Mouse (Mus musculus): ENCODE data around the gene Prim2. TPM values are rescaled to one million over a fixed set of nuclear protein-coding genes. Genes with fewer than 3 reads are reported as not detected.

Gene Prim2
- polyA plus RNA-seq, 2 experiments, result 32.5 to 34.1 TPM

DNA sequence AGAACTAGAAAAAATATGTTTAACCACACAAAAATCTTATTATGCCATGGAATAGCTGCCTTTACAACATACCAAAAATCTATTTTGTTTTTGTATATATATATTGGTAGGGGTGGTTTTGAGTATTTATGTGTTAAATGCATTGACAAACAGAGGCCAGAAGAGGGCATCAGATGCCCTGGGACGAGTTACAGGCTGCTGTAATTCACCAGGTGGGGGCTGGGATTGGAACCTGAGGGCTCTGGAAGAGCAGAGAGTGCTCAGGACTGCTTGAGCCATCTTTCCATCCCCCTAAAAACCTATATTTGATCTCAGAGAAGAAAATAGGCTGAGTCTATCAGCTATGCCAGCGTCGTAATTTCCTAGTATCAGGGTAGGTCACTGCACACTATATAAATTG lies 2.9 kb upstream of the Prim2 start:
- peak; percentile 73 for DNase-seq (ENCODE audit: low spot score)
- no peak overlapping the region for H3K4me2 ChIP-seq (replicated peaks; ENCODE audit: low read depth, low read length, severe bottlenecking)
- no peak overlapping the region for H3K4me3 ChIP-seq (replicated peaks; ENCODE audit: low read length)
- H3K36me3 ChIP-seq (ENCODE audit: control insufficient read depth, insufficient read depth, low read length), result peaks cover 4% of the 10 kb centered on the region; the same call in 1 of the 2 replicates
- H3K9me3 ChIP-seq (ENCODE audit: control insufficient read depth, low read length), result no peaks in the 10 kb centered on the region
- TF ChIP-seq POLR2A (IDR thresholded peaks at IDR 0.05; ENCODE audit: borderline replicate concordance, extremely low read depth, insufficient read depth, insufficient read length), result no peak
- no peak for ATAC-seq (ENCODE audit: low FRiP score, low read depth)
- H3K4me1 ChIP-seq (ENCODE audit: control insufficient read depth, insufficient read depth, low read length), result peaks cover 4% of the 10 kb centered on the region; the same call in 1 of the 2 replicates
- no peaks in the 10 kb centered on the region for H3K27me3 ChIP-seq (ENCODE audit: control insufficient read depth, insufficient read depth, low read length)
- no peak overlapping the region for H3K27ac ChIP-seq (replicated peaks; ENCODE audit: low read depth, low read length)
- 31% methylated on average over 3 of the region's 3 CpGs for WGBS
- H3K9ac ChIP-seq (ENCODE audit: low read depth, low read length, severe bottlenecking), result no peak overlapping the region

- H3K4me1 ChIP-seq (ENCODE audit: control insufficient read depth, insufficient read depth, low read length), result peaks cover 4% of the 10 kb centered on the region; the same call in 1 of the 2 replicates
- H3K9ac ChIP-seq (ENCODE audit: low read depth, low read length, severe bottlenecking), result no peak overlapping the region
- no peak overlapping the region for H3K4me2 ChIP-seq (replicated peaks; ENCODE audit: low read depth, low read length, severe bottlenecking)
- no peak for TF ChIP-seq POLR2A (IDR thresholded peaks at IDR 0.05; ENCODE audit: borderline replicate concordance, extremely low read depth, insufficient read depth, insufficient read length)
- H3K27ac ChIP-seq (replicated peaks; ENCODE audit: low read depth, low read length), result no peak overlapping the region
- 67% methylated on average over 3 of the region's 3 CpGs for WGBS
- no peaks in the 10 kb centered on the region for H3K27me3 ChIP-seq (ENCODE audit: control insufficient read depth, insufficient read depth, low read length)
- H3K4me3 ChIP-seq (replicated peaks; ENCODE audit: low read length), result no peak overlapping the region
- ATAC-seq (ENCODE audit: low FRiP score, low read depth), result no peak
- peaks cover 4% of the 10 kb centered on the region; the same call in 1 of the 2 replicates for H3K36me3 ChIP-seq (ENCODE audit: control insufficient read depth, insufficient read depth, low read length)
- H3K9me3 ChIP-seq (ENCODE audit: control insufficient read depth, low read length), result no peaks in the 10 kb centered on the region
- DNase-seq (ENCODE audit: low spot score), result no peak
Observed at GRCm38 (mm10) chr1:33672083-33672482, 2.5 kb upstream of the Prim2 start.

- no peak overlapping the region for H3K4me2 ChIP-seq (replicated peaks; ENCODE audit: low read depth, low read length, severe bottlenecking)
- H3K27me3 ChIP-seq (ENCODE audit: control insufficient read depth, insufficient read depth, low read length), result no peaks in the 10 kb centered on the region
- H3K9me3 ChIP-seq (ENCODE audit: control insufficient read depth, low read length), result no peaks in the 10 kb centered on the region
- no peak for TF ChIP-seq POLR2A (IDR thresholded peaks at IDR 0.05; ENCODE audit: borderline replicate concordance, extremely low read depth, insufficient read depth, insufficient read length)
- H3K36me3 ChIP-seq (ENCODE audit: control insufficient read depth, insufficient read depth, low read length), result peaks cover 7% of the 10 kb centered on the region
- H3K4me1 ChIP-seq (ENCODE audit: control insufficient read depth, insufficient read depth, low read length), result peaks cover 4% of the 10 kb centered on the region; the same call in 1 of the 2 replicates
- H3K9ac ChIP-seq (ENCODE audit: low read depth, low read length, severe bottlenecking), result no peak overlapping the region
- ATAC-seq (ENCODE audit: low FRiP score, low read depth) (no peak), DNase-seq (ENCODE audit: low spot score) (no peak)
- no peak overlapping the region for H3K27ac ChIP-seq (replicated peaks; ENCODE audit: low read depth, low read length)
- H3K4me3 ChIP-seq (replicated peaks; ENCODE audit: low read length), result no peak overlapping the region
- 53% methylated on average over 5 of the region's 5 CpGs for WGBS
Observed at GRCm38 (mm10) chr1:33671441-33671840, 1.8 kb upstream of the Prim2 start.

- Histone ChIP-seq H3K4me1 (ENCODE audit: control insufficient read depth, insufficient read depth, low read length) (peaks cover 4% of the 10 kb centered on the region; the same call in 1 of the 2 replicates), H3K9me3 (ENCODE audit: control insufficient read depth, low read length) (no peaks in the 10 kb centered on the region), H3K9ac (ENCODE audit: low read depth, low read length, severe bottlenecking) (peak overlapping the region; percentile 68), H3K4me3 (replicated peaks; ENCODE audit: low read length) (peak overlapping the region; percentile 70), H3K4me2 (replicated peaks; ENCODE audit: low read depth, low read length, severe bottlenecking) (peak overlapping the region; percentile 89), H3K27ac (replicated peaks; ENCODE audit: low read depth, low read length) (peak overlapping the region; percentile 62), H3K36me3 (ENCODE audit: control insufficient read depth, insufficient read depth, low read length) (peaks cover 14% of the 10 kb centered on the region), H3K27me3 (ENCODE audit: control insufficient read depth, insufficient read depth, low read length) (no peaks in the 10 kb centered on the region)
- under 1% methylated on average over 37 of the region's 37 CpGs for WGBS
- ATAC-seq (ENCODE audit: low FRiP score, low read depth) (peak; percentile 38), DNase-seq (ENCODE audit: low spot score) (peak; percentile 69)
- no peak for TF ChIP-seq POLR2A (IDR thresholded peaks at IDR 0.05; ENCODE audit: borderline replicate concordance, extremely low read depth, insufficient read depth, insufficient read length)
Observed at GRCm38 (mm10) chr1:33670164-33670616, 595 bp upstream of the Prim2 start.

DNA sequence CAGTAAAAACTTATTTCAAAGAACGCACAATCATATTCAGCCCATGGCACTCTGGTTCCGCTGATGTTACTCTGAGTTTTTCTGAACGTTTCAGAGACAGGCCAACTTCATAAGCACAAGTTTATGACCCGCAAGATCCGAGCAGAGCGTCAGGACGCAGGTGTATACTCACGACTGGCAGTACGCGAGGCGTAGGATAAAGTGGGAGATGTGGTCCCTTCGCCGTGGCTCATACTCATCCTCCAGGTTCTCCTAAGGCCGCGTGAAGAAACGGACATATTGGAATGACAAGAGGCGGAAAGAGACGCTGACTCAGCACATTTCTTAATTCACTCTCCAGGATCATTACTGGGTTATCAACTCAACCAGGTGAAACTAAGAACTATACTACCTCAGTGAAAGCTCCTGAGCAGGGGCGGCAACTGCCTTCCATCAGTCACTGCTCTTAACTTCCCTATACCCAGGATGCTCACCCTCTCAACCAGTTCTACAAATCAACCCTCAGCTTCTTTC lies 5.9 kb downstream of the Prim2 start:
- Histone ChIP-seq H3K36me3 (ENCODE audit: control insufficient read depth, insufficient read depth, low read length) (peaks cover 44% of the 10 kb centered on the region), H3K9ac (ENCODE audit: low read depth, low read length, severe bottlenecking) (no peak overlapping the region), H3K27me3 (ENCODE audit: control insufficient read depth, insufficient read depth, low read length) (no peaks in the 10 kb centered on the region), H3K4me3 (replicated peaks; ENCODE audit: low read length) (no peak overlapping the region), H3K27ac (replicated peaks; ENCODE audit: low read depth, low read length) (no peak overlapping the region), H3K4me2 (replicated peaks; ENCODE audit: low read depth, low read length, severe bottlenecking) (no peak overlapping the region), H3K4me1 (ENCODE audit: control insufficient read depth, insufficient read depth, low read length) (no peaks in the 10 kb centered on the region), H3K9me3 (ENCODE audit: control insufficient read depth, low read length) (no peaks in the 10 kb centered on the region)
- DNase-seq (ENCODE audit: low spot score) (no peak), ATAC-seq (ENCODE audit: low FRiP score, low read depth) (no peak)
- no peak for TF ChIP-seq POLR2A (IDR thresholded peaks at IDR 0.05; ENCODE audit: borderline replicate concordance, extremely low read depth, insufficient read depth, insufficient read length)
- WGBS, result 86% methylated on average over 19 of the region's 19 CpGs

All from limb, embryonic 14.5 days (tissue).